Mouse (Mus musculus): ENCODE results near the gene Vangl2.

DNA sequence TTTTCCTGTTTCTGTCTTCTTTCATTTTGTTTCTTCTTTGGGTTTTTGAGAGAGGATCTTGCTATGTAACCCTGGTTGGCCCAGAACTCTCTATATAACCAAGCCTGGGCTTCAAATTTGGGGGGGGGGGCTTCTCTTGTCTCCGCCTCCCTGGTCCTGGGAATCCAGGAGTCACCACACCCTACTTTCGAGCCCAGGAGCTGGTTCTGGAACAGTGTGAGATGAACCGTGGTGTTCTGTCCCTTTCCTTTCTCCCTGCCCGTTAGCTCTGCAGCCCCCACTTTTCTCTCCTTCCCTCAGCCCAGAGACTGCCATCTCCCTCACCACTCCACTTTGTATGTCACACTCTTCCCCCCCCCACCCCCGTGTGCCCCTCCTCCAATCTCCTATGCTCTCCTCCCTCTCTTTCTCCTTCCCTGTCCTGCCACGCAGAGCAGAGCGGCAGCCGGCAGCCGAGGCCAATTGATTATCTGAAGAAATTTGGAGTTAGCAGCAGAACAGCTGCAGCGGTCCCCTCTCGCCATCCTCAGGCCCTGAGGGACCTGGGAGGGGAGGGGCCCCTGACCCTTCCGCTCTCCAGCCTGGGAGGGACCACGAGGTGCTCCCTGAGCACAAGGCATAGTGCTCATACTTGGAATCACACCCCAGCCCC lies 21.0 kb upstream of the Vangl2 start:
- TF ChIP-seq CTCF (IDR thresholded peaks at IDR 0.05; ENCODE audit: borderline replicate concordance, insufficient read depth, low read depth, low read length) (no peak), POLR2A (IDR thresholded peaks at IDR 0.05; ENCODE audit: borderline replicate concordance, insufficient read depth, low read length) (no peak)

Data from cerebellum, adult 2 months (tissue).